Mouse (Mus musculus): ENCODE results near the gene Frem1.

DNA sequence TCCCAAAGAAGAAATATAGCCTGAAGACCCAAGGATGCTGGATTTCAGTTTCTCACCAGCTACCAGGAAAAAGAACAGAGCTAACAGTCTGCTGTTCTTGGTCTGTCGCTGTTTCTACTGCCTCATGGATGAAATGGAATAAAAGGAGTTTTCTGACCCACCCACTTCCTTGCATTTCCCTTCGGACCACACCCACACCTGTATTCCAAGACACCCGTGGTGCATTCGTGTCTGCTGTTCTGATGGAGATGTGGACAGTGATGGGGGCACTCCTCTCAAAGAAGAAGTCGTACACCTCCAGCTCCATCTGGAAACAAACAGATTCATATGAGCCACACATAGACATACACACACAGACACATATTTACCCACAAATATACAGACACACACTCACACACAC is 48.1 kb downstream of the Frem1 start:
- TF ChIP-seq POLR2A (IDR thresholded peaks at IDR 0.05; ENCODE audit: low read depth, low read length) (no peak), CTCF (IDR thresholded peaks at IDR 0.05; ENCODE audit: extremely low read depth, insufficient read depth, insufficient read length, insufficient replicate concordance) (no peak)

Measured in spleen, adult 2 months (tissue).